Mouse (Mus musculus): ENCODE measurements around the gene Flt3l.

GRCm38 (mm10) chr7:45092828-45093515, 43.3 kb downstream of the Flt3l start:
- TF ChIP-seq POLR2A (IDR thresholded peaks at IDR 0.05; ENCODE audit: insufficient read length, low read depth): no peak
- TF ChIP-seq E2F4 (IDR thresholded peaks at IDR 0.05; ENCODE audit: insufficient read depth): no peak
- TF ChIP-seq USF1 (IDR thresholded peaks at IDR 0.05; ENCODE audit: low read depth): no peak
- TF ChIP-seq TCF12 (IDR thresholded peaks at IDR 0.05; ENCODE audit: insufficient read depth, poor library complexity, severe bottlenecking): no peak
- TF ChIP-seq MAX (IDR thresholded peaks at IDR 0.05; ENCODE audit: low read depth): no peak
- no peak for TF ChIP-seq MYOD1 (IDR thresholded peaks at IDR 0.05; ENCODE audit: control insufficient read depth in 1 of 3, insufficient read length in 2 of 3, low read depth in 2 of 3)
- TF ChIP-seq REST (IDR thresholded peaks at IDR 0.05; ENCODE audit: insufficient read depth, insufficient read length): no peak

Measured in myocyte (in vitro differentiated cells).